Mouse (Mus musculus) Muller cell, postnatal 12 days (primary cell): ENCODE results near the gene Pnlip.

Experiments used
- DNase-seq: peaks from one replicate; pipeline ENCODE4 v3.0.0-alpha.2; 2015; ENCODE audit errors: inconsistent ontology term

The Pnlip gene

DNA sequence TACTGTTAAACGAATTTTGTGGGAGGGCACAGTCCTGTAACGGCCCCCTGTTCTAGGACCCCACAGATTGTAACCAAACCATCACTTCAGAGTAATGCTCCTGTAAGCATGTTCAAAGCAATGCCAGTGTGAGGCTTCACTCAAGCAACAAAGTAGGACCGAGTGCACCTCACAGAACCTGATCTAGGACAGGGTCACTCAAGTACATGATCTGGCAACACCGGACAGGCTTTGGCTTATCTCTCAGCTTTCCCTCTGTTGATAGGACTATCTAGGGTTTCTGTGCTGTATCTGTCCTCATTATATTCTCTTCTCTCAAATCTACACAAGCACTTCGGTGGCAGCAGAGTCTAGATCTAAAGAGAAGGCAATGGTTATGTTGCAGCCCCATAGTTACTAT, 74.3 kb downstream of the Pnlip start:
- DNase-seq: no peak

DNA sequence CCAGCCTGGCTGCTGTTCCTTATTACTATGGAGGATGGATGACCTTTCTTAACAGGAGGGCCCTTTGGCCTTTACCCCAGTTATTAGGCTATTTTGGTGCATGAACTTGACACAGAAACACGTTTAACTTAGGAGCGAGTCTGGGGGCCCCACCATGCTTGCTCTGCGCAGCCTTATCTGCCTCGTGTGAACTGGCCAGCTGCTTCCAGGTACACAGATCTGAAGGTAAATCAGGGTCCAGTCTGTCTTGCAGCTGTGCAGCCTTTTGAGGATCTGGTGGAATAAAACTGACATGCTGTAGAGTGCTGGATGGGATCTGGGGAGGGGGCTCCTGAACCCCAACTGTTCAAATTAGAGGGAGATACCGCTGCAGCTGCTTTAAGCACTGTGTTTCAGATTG, 75.5 kb downstream of the Pnlip start:
- DNase-seq: no peak

DNA sequence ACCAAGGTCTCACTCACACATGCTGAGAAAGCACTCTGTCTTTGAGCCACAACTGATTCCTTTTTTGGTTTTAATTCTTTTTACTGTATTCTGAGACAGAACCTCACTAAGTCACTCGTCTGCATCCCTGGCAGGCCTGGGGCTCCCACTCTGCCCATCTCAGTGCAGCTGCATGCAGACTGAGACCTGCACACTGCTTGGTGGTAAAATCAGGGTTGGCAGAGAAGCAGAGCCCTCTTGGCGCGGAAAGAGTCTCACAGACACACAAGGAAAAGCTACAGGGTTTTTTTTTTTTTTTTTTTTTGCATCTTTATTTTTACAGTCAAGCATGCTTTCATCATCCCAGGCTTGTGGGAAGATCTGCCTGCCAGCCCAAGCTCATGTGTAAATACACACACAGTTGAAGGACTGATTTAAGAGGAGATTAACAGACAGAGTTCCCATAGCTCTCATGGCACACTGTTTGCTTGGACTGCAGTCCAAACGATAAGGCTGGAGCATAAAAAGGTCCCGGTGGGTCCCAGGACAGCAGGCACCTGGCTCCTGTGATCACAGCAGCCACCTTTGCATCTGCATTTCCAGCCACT, 76.2 kb downstream of the Pnlip start, which contains the start of gene Pnliprp1:
TSS of gene Pnliprp1 (plus strand) at position 443 of the 587 bp plus-strand sequence.
- no peak for DNase-seq
